Mouse (Mus musculus): ENCODE measurements around the gene Nfkbiz.
"Not testable (repeated sequence)": the region's sequence is repeated elsewhere in the genome, so short reads cannot be mapped to it uniquely, and the experiment has no call there.

Gene Nfkbiz

GRCm38 (mm10) chr16:55838510-55839474 lies at the start of gene Nfkbiz:
Gene Nfkbiz (minus strand): TSS chr16:55838899.
- peak; percentile 77 for DNase-seq

- no peak for DNase-seq
These were observed 49.3 kb upstream of the Nfkbiz start for GRCm38 (mm10) chr16:55887814-55888583.

- DNase-seq = no peak
These were observed 45.5 kb upstream of the Nfkbiz start for GRCm38 (mm10) chr16:55884246-55884645.

- DNase-seq = no peak
These were observed 37.3 kb upstream of the Nfkbiz start for GRCm38 (mm10) chr16:55876025-55876424.

- DNase-seq = no peak
These were observed 25.1 kb upstream of the Nfkbiz start for GRCm38 (mm10) chr16:55863832-55864231.

GRCm38 (mm10) chr16:55863149-55863815 lies 24.6 kb upstream of the Nfkbiz start:
- DNase-seq = peak; percentile 55

- DNase-seq = no peak
These were observed 22.4 kb upstream of the Nfkbiz start for GRCm38 (mm10) chr16:55861104-55861503.

- DNase-seq = not testable (repeated sequence)
These were observed 20.7 kb upstream of the Nfkbiz start for GRCm38 (mm10) chr16:55859421-55859820.

GRCm38 (mm10) chr16:55858465-55858864 lies 19.8 kb upstream of the Nfkbiz start:
- DNase-seq = peak; percentile 45

- peak; percentile 59 for DNase-seq
These were observed 14.4 kb upstream of the Nfkbiz start for GRCm38 (mm10) chr16:55852943-55853727.

- no peak for DNase-seq
These were observed 13.8 kb upstream of the Nfkbiz start for GRCm38 (mm10) chr16:55852515-55852914.

- no peak for DNase-seq
These were observed 11.8 kb upstream of the Nfkbiz start for GRCm38 (mm10) chr16:55850485-55850884.

GRCm38 (mm10) chr16:55847679-55848078 lies 9.0 kb upstream of the Nfkbiz start:
- no peak for DNase-seq

- no peak for DNase-seq
These were observed 6.1 kb upstream of the Nfkbiz start for GRCm38 (mm10) chr16:55844847-55845246.

GRCm38 (mm10) chr16:55843919-55844318 lies 5.2 kb upstream of the Nfkbiz start:
- no peak for DNase-seq

- DNase-seq = no peak
These were observed 4.4 kb upstream of the Nfkbiz start for GRCm38 (mm10) chr16:55843134-55843533.

GRCm38 (mm10) chr16:55841506-55841905 lies 2.8 kb upstream of the Nfkbiz start:
- DNase-seq = no peak

- no peak for DNase-seq
These were observed 580 bp downstream of the Nfkbiz start for GRCm38 (mm10) chr16:55838129-55838509.

- not testable (repeated sequence) for DNase-seq
These were observed 1.0 kb downstream of the Nfkbiz start for GRCm38 (mm10) chr16:55837653-55838052.

- DNase-seq = no peak
These were observed 1.5 kb downstream of the Nfkbiz start for GRCm38 (mm10) chr16:55837168-55837567.

GRCm38 (mm10) chr16:55835798-55836197 lies 2.9 kb downstream of the Nfkbiz start:
- no peak for DNase-seq

- no peak for DNase-seq
These were observed 6.1 kb downstream of the Nfkbiz start for GRCm38 (mm10) chr16:55832617-55833016.

Data from cerebellum, adult 11 months (tissue).